In genomic region chr7:66912866-66913265, GRCm38 (mm10) we compare ENCODE assay signal across 8 mouse cellular contexts.
DNase-seq lines count a peak whose midpoint lies in the region; ATAC-seq and TF ChIP-seq lines count a peak whose summit lies in the region.

No protein-coding gene starts in this region.

- H3K4me3 ChIP-seq in limb, embryonic 14.5 days (replicated peaks; ENCODE audit: low read length), result no peak overlapping the region
- no peak overlapping the region for H3K4me3 ChIP-seq in liver, embryonic 12.5 days

- peaks cover 21% of the 10 kb centered on the region for H3K36me3 ChIP-seq in limb, embryonic 14.5 days (ENCODE audit: control insufficient read depth, insufficient read depth, low read length)
- no peaks in the 10 kb centered on the region for H3K36me3 ChIP-seq in liver, embryonic 12.5 days

- DNase-seq in gastrocnemius, adult 18-20 months (ENCODE audit: low spot score), result peak; percentile 9
- no peak for DNase-seq in gastrocnemius, postnatal 36 days
- DNase-seq in adrenal gland, postnatal 14 days, result peak; percentile 41
- DNase-seq in heart, adult 11 months, result peak; percentile 97
- DNase-seq in limb, embryonic 14.5 days (ENCODE audit: low spot score), result peak; percentile 59
- no peak for DNase-seq in urinary bladder, adult 2 months (ENCODE audit: low spot score)

- TF ChIP-seq POLR2A in limb, embryonic 14.5 days (IDR thresholded peaks at IDR 0.05; ENCODE audit: borderline replicate concordance, extremely low read depth, insufficient read depth, insufficient read length), result no peak

- no peak overlapping the region for H3K9ac ChIP-seq in limb, embryonic 14.5 days (ENCODE audit: low read depth, low read length, severe bottlenecking)
- H3K9ac ChIP-seq in liver, embryonic 12.5 days, result no peak overlapping the region

- 26% methylated on average over 5 of the region's 5 CpGs for WGBS in limb, embryonic 14.5 days
- 47% methylated on average over 5 of the region's 5 CpGs for WGBS in liver, embryonic 12.5 days (ENCODE audit: insufficient replicate concordance)

- no peaks in the 10 kb centered on the region for H3K27me3 ChIP-seq in limb, embryonic 14.5 days (ENCODE audit: control insufficient read depth, insufficient read depth, low read length)
- no peaks in the 10 kb centered on the region for H3K27me3 ChIP-seq in liver, embryonic 12.5 days (replicated peaks)

- peak overlapping the region; percentile 62 for H3K27ac ChIP-seq in limb, embryonic 14.5 days (replicated peaks; ENCODE audit: low read depth, low read length)
- no peak overlapping the region for H3K27ac ChIP-seq in liver, embryonic 12.5 days

- peaks cover 8% of the 10 kb centered on the region for H3K4me1 ChIP-seq in limb, embryonic 14.5 days (ENCODE audit: control insufficient read depth, insufficient read depth, low read length)
- no peaks in the 10 kb centered on the region for H3K4me1 ChIP-seq in liver, embryonic 12.5 days

- no peaks in the 10 kb centered on the region for H3K9me3 ChIP-seq in limb, embryonic 14.5 days (ENCODE audit: control insufficient read depth, low read length)
- no peaks in the 10 kb centered on the region for H3K9me3 ChIP-seq in liver, embryonic 12.5 days (replicated peaks)

- intact Hi-C loops in gastrocnemius, postnatal 36 days (cut with DNase I), result no loop called here

- H3K4me2 ChIP-seq in limb, embryonic 14.5 days (replicated peaks; ENCODE audit: low read depth, low read length, severe bottlenecking), result no peak overlapping the region
- H3K4me2 ChIP-seq in liver, embryonic 12.5 days, result no peak overlapping the region

- peak; percentile 89 for ATAC-seq in limb, embryonic 14.5 days (ENCODE audit: low FRiP score, low read depth)
- ATAC-seq in liver, embryonic 12.5 days, result no peak
- ATAC-seq in monocyte, adult 5-6 weeks (replicated peaks; ENCODE audit: insufficient number of reproducible peaks, low FRiP score, low TSS enrichment, poor library complexity, severe bottlenecking), result no peak

Comparison
In these comparisons a context has a peak if more than half of its experiments do, and no peak if none do; other contexts are left out.
1. DNase-seq: peak in gastrocnemius, adult 18-20 months (single experiment), adrenal gland, postnatal 14 days (single experiment), heart, adult 11 months (single experiment) and limb, embryonic 14.5 days (single experiment); none in gastrocnemius, postnatal 36 days (0 of 2) and urinary bladder, adult 2 months (single experiment).